10 mouse cellular contexts compared by ENCODE assay signal in the genomic region with DNA sequence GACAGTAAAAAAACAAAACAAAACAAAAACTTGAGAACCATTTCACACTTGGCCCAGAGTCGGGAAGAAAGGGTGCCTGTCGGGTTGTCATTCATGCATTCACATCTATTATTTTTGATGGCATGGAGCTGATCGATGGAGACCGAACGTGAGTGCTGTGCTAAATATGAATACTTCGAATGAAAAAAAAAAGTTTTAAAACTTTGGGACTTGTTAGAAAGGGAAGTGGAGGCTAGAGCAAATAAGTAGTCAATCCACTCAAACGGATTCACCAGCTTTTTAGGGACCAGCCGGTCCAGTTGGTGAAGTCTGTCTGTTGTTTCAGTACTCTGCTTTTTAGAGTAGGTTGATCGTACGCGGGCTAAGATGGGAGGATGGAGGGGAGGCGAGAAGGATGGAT. TPM values are rescaled to one million over a fixed set of nuclear protein-coding genes. Genes with fewer than 3 reads are reported as not detected.
DNase-seq lines count a peak whose midpoint lies in the region; ATAC-seq and TF ChIP-seq lines count a peak whose summit lies in the region.
"Had no signal": no experiment of that assay in that cellular context is flagged by ENCODE, and none has a peak within 500 bp of the region (broad histone marks: within the 10 kb centered on the region; RNA-seq: fewer than 3 reads in every experiment).

No protein-coding gene starts in this region.

- no peak for TF ChIP-seq CTCF in midbrain, postnatal 0 days (IDR thresholded peaks at IDR 0.05)
- no peak for TF ChIP-seq CTCF in thymus, adult 2 months (IDR thresholded peaks at IDR 0.05; ENCODE audit: borderline replicate concordance, control insufficient read depth, extremely low read depth, insufficient read depth, low read length, poor library complexity)

- no peaks in the 10 kb centered on the region for H3K9me3 ChIP-seq in kidney, embryonic 16.5 days (ENCODE audit: low read length)
- H3K9me3 ChIP-seq in embryonic facial prominence, embryonic 14.5 days (ENCODE audit: control insufficient read depth, low read length): no peaks in the 10 kb centered on the region
- H3K9me3 ChIP-seq in midbrain, postnatal 0 days (ENCODE audit: low read length): no peaks in the 10 kb centered on the region

- no peak for DNase-seq in kidney, adult 18-20 months
- DNase-seq in embryonic facial prominence, embryonic 14.5 days (ENCODE audit: low spot score): no peak
- DNase-seq in midbrain, postnatal 0 days (ENCODE audit: low spot score): no peak
- DNase-seq in thymus, adult 2 months: no peak
- no peak for DNase-seq in ovary, postnatal 14 days (ENCODE audit: low spot score)

- H3K4me3 ChIP-seq in kidney, embryonic 16.5 days (ENCODE audit: low read length): peak overlapping the region; percentile 53
- H3K4me3 ChIP-seq in embryonic facial prominence, embryonic 14.5 days (ENCODE audit: low read depth, low read length): peak overlapping the region; percentile 48
- H3K4me3 ChIP-seq in midbrain, postnatal 0 days (ENCODE audit: low read depth, low read length): peak overlapping the region; percentile 44
- H3K4me3 ChIP-seq in thymus, adult 2 months (ENCODE audit: control insufficient read depth, insufficient read depth, low read length): no peak overlapping the region

- H3K4me1 ChIP-seq in kidney, embryonic 16.5 days (ENCODE audit: insufficient read depth, low read length): peaks cover 15% of the 10 kb centered on the region; the same call in 1 of the 2 replicates
- H3K4me1 ChIP-seq in embryonic facial prominence, embryonic 14.5 days (ENCODE audit: control insufficient read depth, insufficient read depth, low read length): no peaks in the 10 kb centered on the region
- peaks cover 7% of the 10 kb centered on the region for H3K4me1 ChIP-seq in midbrain, postnatal 0 days (ENCODE audit: insufficient read depth, low read length)
- peaks cover 9% of the 10 kb centered on the region; the same call in 1 of the 2 replicates for H3K4me1 ChIP-seq in thymus, adult 2 months (replicated peaks; ENCODE audit: control insufficient read depth, insufficient read depth, low read length)

- under 1% methylated on average over 12 of the region's 12 CpGs for WGBS in kidney, embryonic 16.5 days
- 2% methylated on average over 12 of the region's 12 CpGs for WGBS in embryonic facial prominence, embryonic 14.5 days
- WGBS in midbrain, postnatal 0 days: under 1% methylated on average over 12 of the region's 12 CpGs
- WGBS in thymus, adult 2 months: 8% methylated on average over 12 of the region's 12 CpGs

- no peaks in the 10 kb centered on the region for H3K36me3 ChIP-seq in kidney, embryonic 16.5 days (ENCODE audit: insufficient read depth, low read length)
- no peaks in the 10 kb centered on the region for H3K36me3 ChIP-seq in embryonic facial prominence, embryonic 14.5 days (ENCODE audit: control insufficient read depth, insufficient read depth, low read length)
- H3K36me3 ChIP-seq in midbrain, postnatal 0 days (ENCODE audit: insufficient read depth, low read length): no peaks in the 10 kb centered on the region
- H3K36me3 ChIP-seq in thymus, adult 2 months (ENCODE audit: control insufficient read depth, insufficient read depth, low read length): no peaks in the 10 kb centered on the region

- no peak overlapping the region for H3K9ac ChIP-seq in kidney, embryonic 16.5 days (replicated peaks; ENCODE audit: low read length)
- peak overlapping the region; percentile 46; the same call in 1 of the 2 replicates for H3K9ac ChIP-seq in embryonic facial prominence, embryonic 14.5 days (ENCODE audit: low read depth, low read length)
- no peak overlapping the region for H3K9ac ChIP-seq in midbrain, postnatal 0 days (replicated peaks; ENCODE audit: low read length, poor library complexity, severe bottlenecking)

- no peak overlapping the region for H3K27ac ChIP-seq in kidney, embryonic 16.5 days (ENCODE audit: low read length)
- no peak overlapping the region for H3K27ac ChIP-seq in embryonic facial prominence, embryonic 14.5 days (replicated peaks; ENCODE audit: low read depth, low read length)
- no peak overlapping the region for H3K27ac ChIP-seq in midbrain, postnatal 0 days (ENCODE audit: low read depth, low read length)
- no peak overlapping the region for H3K27ac ChIP-seq in thymus, adult 2 months (ENCODE audit: control insufficient read depth, insufficient read depth, low read length)

- peaks cover 76% of the 10 kb centered on the region for H3K27me3 ChIP-seq in kidney, embryonic 16.5 days (ENCODE audit: insufficient read depth, low read length)
- H3K27me3 ChIP-seq in embryonic facial prominence, embryonic 14.5 days (replicated peaks; ENCODE audit: control insufficient read depth, insufficient read depth, low read length): peaks cover 81% of the 10 kb centered on the region
- peaks cover 54% of the 10 kb centered on the region for H3K27me3 ChIP-seq in midbrain, postnatal 0 days (ENCODE audit: insufficient read depth, low read length)
- H3K27me3 ChIP-seq in thymus, adult 2 months (ENCODE audit: control insufficient read depth, insufficient read depth, low read length): peaks cover 24% of the 10 kb centered on the region

- H3K4me2 ChIP-seq in kidney, embryonic 16.5 days (replicated peaks; ENCODE audit: low read depth, low read length): peak overlapping the region; percentile 88
- peak overlapping the region; percentile 85 for H3K4me2 ChIP-seq in embryonic facial prominence, embryonic 14.5 days (ENCODE audit: low read depth, low read length)
- peak overlapping the region; percentile 91 for H3K4me2 ChIP-seq in midbrain, postnatal 0 days (ENCODE audit: low read depth, low read length, poor library complexity, severe bottlenecking)

- no peak for ATAC-seq in kidney, embryonic 16.5 days (ENCODE audit: low FRiP score, low TSS enrichment)
- ATAC-seq in embryonic facial prominence, embryonic 14.5 days (ENCODE audit: low read depth): no peak
- ATAC-seq in inflammation-experienced regulatory T-cells, adult 6 months: peak; percentile 10
- no peak for ATAC-seq in midbrain, postnatal 0 days (ENCODE audit: low FRiP score)
- ATAC-seq in activated CD4-positive, CD25-positive, alpha-beta regulatory T cell, adult 4 months: no peak
- ATAC-seq: Patski had no signal

- TF ChIP-seq POLR2A in thymus, adult 2 months (IDR thresholded peaks at IDR 0.05; ENCODE audit: control insufficient read depth, extremely low read depth, insufficient read depth, low read length, poor library complexity): no peak

RNA-seq across cellular contexts. Expression of a gene that starts 0.5 kb away (rescaled TPM):
- not detected in 2 replicates for polyA plus RNA-seq in kidney, embryonic 16.5 days (2015; fragmentation: Nextera tagmentation; extraction: Ambion mirVana)
- 0.51 and 1.0 TPM in 2 replicates for polyA plus RNA-seq in embryonic facial prominence, embryonic 14.5 days (2014; fragmentation: Nextera tagmentation; extraction: Ambion mirVana)
- not detected for polyA plus RNA-seq in inflammation-experienced regulatory T-cells, adult 6 months (2017; shearing (Covaris generic))
- total RNA-seq in midbrain, postnatal 0 days (2014; rRNA removed): not detected in 2 replicates
- not detected in 2 replicates for polyA plus RNA-seq in midbrain, postnatal 0 days (2015; fragmentation: Nextera tagmentation; extraction: Ambion mirVana)
- 0.08 TPM in 1 of 2 replicates, not detected in the other for polyA plus RNA-seq in thymus, adult 2 months (2012; rRNA removed)
- not detected for polyA plus RNA-seq in activated CD4-positive, CD25-positive, alpha-beta regulatory T cell, adult 4 months (2017; shearing (Covaris generic))
- total RNA-seq: left cerebral cortex, postnatal 14 days had no signal
- polyA plus RNA-seq: Patski had no signal

RNA-seq across cellular contexts. Expression of a gene that starts 37.1 kb away (rescaled TPM):
- polyA plus RNA-seq in kidney, embryonic 16.5 days (2015; fragmentation: Nextera tagmentation; extraction: Ambion mirVana): not detected in 2 replicates
- polyA plus RNA-seq in embryonic facial prominence, embryonic 14.5 days (2014; fragmentation: Nextera tagmentation; extraction: Ambion mirVana): not detected in 2 replicates
- not detected for polyA plus RNA-seq in inflammation-experienced regulatory T-cells, adult 6 months (2017; shearing (Covaris generic))
- total RNA-seq in midbrain, postnatal 0 days (2014; rRNA removed): not detected in 2 replicates
- not detected in 2 replicates for polyA plus RNA-seq in midbrain, postnatal 0 days (2015; fragmentation: Nextera tagmentation; extraction: Ambion mirVana)
- polyA plus RNA-seq in thymus, adult 2 months (2012; rRNA removed): 0.26 TPM in 1 of 2 replicates, not detected in the other
- not detected for polyA plus RNA-seq in activated CD4-positive, CD25-positive, alpha-beta regulatory T cell, adult 4 months (2017; shearing (Covaris generic))
- total RNA-seq: left cerebral cortex, postnatal 14 days had no signal
- polyA plus RNA-seq: Patski had no signal
